Mouse (Mus musculus): ENCODE data around the gene Ikzf1. TPM values are rescaled to one million over a fixed set of nuclear protein-coding genes. Genes with fewer than 3 reads are reported as not detected.

Gene Ikzf1
- polyA plus RNA-seq, 1 experiment from 2014 or later, result 15.1 TPM

- no peak overlapping the region for H3K4me2 ChIP-seq (ENCODE audit: low read depth, low read length)
- H3K9me3 ChIP-seq (replicated peaks; ENCODE audit: control insufficient read depth, low read length), result no peaks in the 10 kb centered on the region
- WGBS, result 74% methylated on average over 1 of the region's 1 CpGs
- no peak overlapping the region for H3K4me3 ChIP-seq (ENCODE audit: low read length)
- H3K9ac ChIP-seq (ENCODE audit: low read length), result no peak overlapping the region
- H3K36me3 ChIP-seq (ENCODE audit: control insufficient read depth, insufficient read depth), result peaks cover 11% of the 10 kb centered on the region
- no peak overlapping the region for H3K27ac ChIP-seq (ENCODE audit: low read length)
- no peaks in the 10 kb centered on the region for H3K27me3 ChIP-seq (ENCODE audit: control insufficient read depth, insufficient read depth, low read length)
- H3K4me1 ChIP-seq (ENCODE audit: control insufficient read depth, insufficient read depth, low read length), result no peaks in the 10 kb centered on the region
- no peak for ATAC-seq (replicated peaks; ENCODE audit: extremely low read depth, insufficient read depth, low FRiP score)
Observed at GRCm38 (mm10) chr11:11794626-11795025, 109.8 kb downstream of the Ikzf1 start.

- no peaks in the 10 kb centered on the region for H3K27me3 ChIP-seq (ENCODE audit: control insufficient read depth, insufficient read depth, low read length)
- H3K4me2 ChIP-seq (ENCODE audit: low read depth, low read length), result no peak overlapping the region
- peaks cover 35% of the 10 kb centered on the region for H3K36me3 ChIP-seq (ENCODE audit: control insufficient read depth, insufficient read depth)
- 95% methylated on average over 1 of the region's 1 CpGs for WGBS
- no peak overlapping the region for H3K27ac ChIP-seq (ENCODE audit: low read length)
- no peak for ATAC-seq (replicated peaks; ENCODE audit: extremely low read depth, insufficient read depth, low FRiP score)
- H3K4me3 ChIP-seq (ENCODE audit: low read length), result no peak overlapping the region
- no peak overlapping the region for H3K9ac ChIP-seq (ENCODE audit: low read length)
- H3K9me3 ChIP-seq (replicated peaks; ENCODE audit: control insufficient read depth, low read length), result no peaks in the 10 kb centered on the region
- no peaks in the 10 kb centered on the region for H3K4me1 ChIP-seq (ENCODE audit: control insufficient read depth, insufficient read depth, low read length)
Observed at GRCm38 (mm10) chr11:11798690-11799089, 113.9 kb downstream of the Ikzf1 start.

- peaks cover 35% of the 10 kb centered on the region for H3K36me3 ChIP-seq (ENCODE audit: control insufficient read depth, insufficient read depth)
- WGBS, result 93% methylated on average over 3 of the region's 3 CpGs
Observed at GRCm38 (mm10) chr11:11800304-11800703, 115.5 kb downstream of the Ikzf1 start.

GRCm38 (mm10) chr11:11801067-11801466 lies 116.3 kb downstream of the Ikzf1 start:
- Histone ChIP-seq H3K36me3 (ENCODE audit: control insufficient read depth, insufficient read depth) (peaks cover 38% of the 10 kb centered on the region), H3K27me3 (ENCODE audit: control insufficient read depth, insufficient read depth, low read length) (no peaks in the 10 kb centered on the region), H3K27ac (ENCODE audit: low read length) (no peak overlapping the region), H3K4me2 (ENCODE audit: low read depth, low read length) (no peak overlapping the region), H3K4me1 (ENCODE audit: control insufficient read depth, insufficient read depth, low read length) (no peaks in the 10 kb centered on the region), H3K9me3 (replicated peaks; ENCODE audit: control insufficient read depth, low read length) (no peaks in the 10 kb centered on the region), H3K9ac (ENCODE audit: low read length) (no peak overlapping the region), H3K4me3 (ENCODE audit: low read length) (no peak overlapping the region)
- WGBS, result 92% methylated on average over 9 of the region's 9 CpGs
- ATAC-seq (replicated peaks; ENCODE audit: extremely low read depth, insufficient read depth, low FRiP score), result no peak

More at GRCm38 (mm10) chr11:11800304-11800703, 115.5 kb downstream of the Ikzf1 start:
- Histone ChIP-seq H3K27me3 (ENCODE audit: control insufficient read depth, insufficient read depth, low read length) (no peaks in the 10 kb centered on the region), H3K9ac (ENCODE audit: low read length) (no peak overlapping the region), H3K9me3 (replicated peaks; ENCODE audit: control insufficient read depth, low read length) (no peaks in the 10 kb centered on the region), H3K4me3 (ENCODE audit: low read length) (no peak overlapping the region), H3K4me2 (ENCODE audit: low read depth, low read length) (no peak overlapping the region), H3K4me1 (ENCODE audit: control insufficient read depth, insufficient read depth, low read length) (no peaks in the 10 kb centered on the region), H3K27ac (ENCODE audit: low read length) (no peak overlapping the region)
- ATAC-seq (replicated peaks; ENCODE audit: extremely low read depth, insufficient read depth, low FRiP score), result no peak

DNA sequence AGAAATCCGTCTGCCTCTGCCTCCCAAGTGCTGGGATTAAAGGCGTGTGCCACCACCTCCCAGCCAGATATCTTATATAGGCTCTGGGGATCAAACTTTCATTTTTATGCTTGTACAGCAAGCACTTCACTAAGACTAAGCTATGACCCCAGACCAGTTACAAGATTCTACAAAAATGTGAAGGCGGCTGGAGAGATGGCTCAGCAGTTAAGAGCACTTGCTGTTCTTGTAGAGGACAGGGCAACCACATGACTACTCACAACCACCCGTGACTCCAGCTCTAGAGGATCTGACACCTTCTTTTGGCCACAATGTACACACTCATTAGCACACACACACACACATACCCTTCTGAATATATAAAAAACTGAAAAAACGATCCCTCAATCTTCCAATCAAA lies 119.6 kb downstream of the Ikzf1 start:
- Histone ChIP-seq H3K27ac (ENCODE audit: low read length) (no peak overlapping the region), H3K9me3 (replicated peaks; ENCODE audit: control insufficient read depth, low read length) (no peaks in the 10 kb centered on the region), H3K36me3 (ENCODE audit: control insufficient read depth, insufficient read depth) (peaks cover 27% of the 10 kb centered on the region), H3K4me1 (ENCODE audit: control insufficient read depth, insufficient read depth, low read length) (peaks cover 5% of the 10 kb centered on the region), H3K9ac (ENCODE audit: low read length) (no peak overlapping the region), H3K4me3 (ENCODE audit: low read length) (no peak overlapping the region), H3K4me2 (ENCODE audit: low read depth, low read length) (no peak overlapping the region), H3K27me3 (ENCODE audit: control insufficient read depth, insufficient read depth, low read length) (no peaks in the 10 kb centered on the region)
- no peak for ATAC-seq (replicated peaks; ENCODE audit: extremely low read depth, insufficient read depth, low FRiP score)
- 73% methylated on average over 5 of the region's 5 CpGs for WGBS

- peaks cover 26% of the 10 kb centered on the region for H3K36me3 ChIP-seq (ENCODE audit: control insufficient read depth, insufficient read depth)
- H3K9ac ChIP-seq (ENCODE audit: low read length), result no peak overlapping the region
- no peak overlapping the region for H3K4me3 ChIP-seq (ENCODE audit: low read length)
- H3K27ac ChIP-seq (ENCODE audit: low read length), result no peak overlapping the region
- H3K27me3 ChIP-seq (ENCODE audit: control insufficient read depth, insufficient read depth, low read length), result no peaks in the 10 kb centered on the region
- no peak overlapping the region for H3K4me2 ChIP-seq (ENCODE audit: low read depth, low read length)
- no peak for ATAC-seq (replicated peaks; ENCODE audit: extremely low read depth, insufficient read depth, low FRiP score)
- peaks cover 9% of the 10 kb centered on the region for H3K4me1 ChIP-seq (ENCODE audit: control insufficient read depth, insufficient read depth, low read length)
- no peaks in the 10 kb centered on the region for H3K9me3 ChIP-seq (replicated peaks; ENCODE audit: control insufficient read depth, low read length)
- WGBS, result 65% methylated on average over 4 of the region's 4 CpGs
Observed at GRCm38 (mm10) chr11:11805951-11806350, 121.1 kb downstream of the Ikzf1 start.

DNA sequence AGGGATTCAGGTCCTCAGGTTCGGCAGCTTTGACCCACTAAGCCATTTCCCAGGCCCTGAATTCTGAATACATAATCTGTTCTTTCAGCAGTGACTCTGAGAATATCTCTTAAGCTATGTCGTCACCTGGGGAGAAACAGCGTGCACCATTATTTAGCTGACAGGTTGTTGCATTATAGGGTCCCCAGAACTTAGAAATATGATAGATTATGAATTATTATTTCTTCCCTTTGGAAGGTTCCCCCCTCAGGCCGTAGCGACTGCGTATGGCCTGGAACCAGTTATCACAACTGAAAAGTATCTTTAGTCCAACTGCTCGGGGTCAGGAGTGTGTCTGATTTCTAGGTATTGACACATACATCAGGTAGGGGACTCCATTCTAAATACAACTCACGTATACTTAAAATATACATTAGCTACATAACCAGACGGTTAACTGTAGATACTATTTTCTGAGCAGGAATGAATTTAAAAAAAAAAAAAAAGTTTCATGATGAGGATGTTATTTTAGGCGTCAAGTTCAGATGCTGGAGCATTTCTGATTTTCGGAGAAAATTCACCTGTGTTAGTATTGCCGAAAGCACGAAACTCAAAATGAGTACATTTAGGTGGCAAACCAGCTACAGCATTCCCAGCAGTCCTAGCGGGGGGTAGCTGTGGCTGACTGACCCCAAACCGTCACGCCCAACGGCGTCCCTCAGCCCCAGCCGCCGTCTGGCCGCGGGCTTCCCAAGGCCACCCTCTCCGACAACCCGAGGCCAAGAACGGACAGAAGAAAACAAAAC lies 123.4 kb downstream of the Ikzf1 start:
- Histone ChIP-seq H3K9me3 (replicated peaks; ENCODE audit: control insufficient read depth, low read length) (no peaks in the 10 kb centered on the region), H3K9ac (ENCODE audit: low read length) (peak overlapping the region; percentile 87), H3K4me1 (ENCODE audit: control insufficient read depth, insufficient read depth, low read length) (peaks cover 11% of the 10 kb centered on the region), H3K4me2 (ENCODE audit: low read depth, low read length) (peak overlapping the region; percentile 94), H3K27me3 (ENCODE audit: control insufficient read depth, insufficient read depth, low read length) (no peaks in the 10 kb centered on the region), H3K27ac (ENCODE audit: low read length) (peak overlapping the region; percentile 100), H3K36me3 (ENCODE audit: control insufficient read depth, insufficient read depth) (peaks cover 6% of the 10 kb centered on the region), H3K4me3 (ENCODE audit: low read length) (peak overlapping the region; percentile 90)
- peak; percentile 68 for ATAC-seq (replicated peaks; ENCODE audit: extremely low read depth, insufficient read depth, low FRiP score)
- 4% methylated on average over 25 of the region's 25 CpGs for WGBS

DNA sequence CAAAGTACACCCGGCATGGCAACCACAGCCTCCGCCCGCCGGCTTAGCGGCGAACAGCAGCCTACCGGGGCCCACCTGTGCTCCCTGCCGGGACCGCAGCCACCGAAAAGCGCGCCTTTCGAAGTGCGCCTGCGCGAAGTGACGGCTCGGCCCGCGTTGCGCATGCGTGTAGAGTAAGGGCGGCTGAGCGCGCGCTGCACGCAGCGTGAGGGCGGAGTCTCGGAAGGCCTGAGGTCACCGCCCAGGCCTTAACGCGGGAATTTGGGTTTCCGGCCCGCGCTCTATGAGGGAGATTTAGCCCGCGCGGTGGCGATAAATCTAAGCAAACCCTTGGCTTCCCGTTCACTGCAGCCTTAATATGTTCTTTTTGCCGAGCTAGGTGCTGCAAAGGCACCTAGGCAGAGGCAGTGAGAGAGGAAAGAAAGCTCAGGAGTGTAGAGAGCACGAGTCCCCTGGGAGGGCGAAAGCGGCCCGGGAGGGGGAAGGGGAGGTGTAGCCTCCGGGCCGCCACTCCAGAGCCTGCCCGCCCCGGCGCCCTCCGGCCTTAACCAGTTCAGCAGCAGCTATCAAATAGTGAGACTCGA lies 124.1 kb downstream of the Ikzf1 start, which contains the start of gene Fignl1:
Gene Fignl1, minus strand, starts transcription at position 143 of the 584 bp plus-strand sequence.
- H3K9ac ChIP-seq (ENCODE audit: low read length), result peak within 1 kb of the TSS; percentile 91
- ATAC-seq (replicated peaks; ENCODE audit: extremely low read depth, insufficient read depth, low FRiP score), result peak; percentile 96
- no peaks in the 10 kb centered on the region for H3K27me3 ChIP-seq (ENCODE audit: control insufficient read depth, insufficient read depth, low read length)
- H3K9me3 ChIP-seq (replicated peaks; ENCODE audit: control insufficient read depth, low read length), result no peaks in the 10 kb centered on the region
- peaks cover 3% of the 10 kb centered on the region; the same call in 1 of the 2 replicates for H3K36me3 ChIP-seq (ENCODE audit: control insufficient read depth, insufficient read depth)
- H3K4me2 ChIP-seq (ENCODE audit: low read depth, low read length), result peak within 1 kb of the TSS; percentile 94
- H3K27ac ChIP-seq (ENCODE audit: low read length), result peak within 1 kb of the TSS; percentile 100
- peak within 1 kb of the TSS; percentile 90 for H3K4me3 ChIP-seq (ENCODE audit: low read length)
- under 1% methylated on average over 51 of the region's 53 CpGs for WGBS
- H3K4me1 ChIP-seq (ENCODE audit: control insufficient read depth, insufficient read depth, low read length), result peaks cover 11% of the 10 kb centered on the region

Data from heart, embryonic 16.5 days (tissue).